Comparison of ENCODE assay signal across 23 mouse cellular contexts in the genomic region with DNA sequence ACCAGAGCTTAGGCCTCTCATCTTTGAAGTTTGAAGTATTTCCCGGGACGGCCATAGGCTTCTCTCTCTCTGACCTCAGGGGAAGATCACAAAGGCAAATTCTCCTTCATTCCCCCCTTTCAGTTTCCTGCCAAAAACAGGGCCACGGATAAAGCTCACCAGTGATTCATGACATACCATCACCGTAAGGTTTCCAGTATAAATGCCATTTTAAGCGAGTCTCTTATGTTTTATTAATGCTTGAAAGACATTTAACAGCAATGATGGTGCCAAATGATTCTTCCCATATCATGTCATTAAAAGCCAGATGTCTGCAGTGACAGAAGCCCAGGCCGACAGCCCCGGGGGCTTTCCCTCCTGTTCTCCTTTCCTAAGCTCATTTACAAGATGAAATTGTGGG. TPM values are rescaled to one million over a fixed set of nuclear protein-coding genes. Genes with fewer than 3 reads are reported as not detected.
DNase-seq lines count a peak whose midpoint lies in the region; ATAC-seq and TF ChIP-seq lines count a peak whose summit lies in the region.
"Had no signal": no experiment of that assay in that cellular context is flagged by ENCODE, and none has a peak within 500 bp of the region (broad histone marks: within the 10 kb centered on the region; RNA-seq: fewer than 3 reads in every experiment).

No protein-coding gene starts in this region.

- H3K27me3 ChIP-seq in limb, embryonic 14.5 days (ENCODE audit: control insufficient read depth, insufficient read depth, low read length), result no peaks in the 10 kb centered on the region
- no peaks in the 10 kb centered on the region for H3K27me3 ChIP-seq in limb, embryonic 10.5 days (ENCODE audit: low read depth, poor library complexity, severe bottlenecking)
- no peaks in the 10 kb centered on the region for H3K27me3 ChIP-seq in neural tube, embryonic 12.5 days (replicated peaks)
- no peaks in the 10 kb centered on the region for H3K27me3 ChIP-seq in neural tube, embryonic 14.5 days (ENCODE audit: control insufficient read depth, insufficient read depth, low read length)
- H3K27me3 ChIP-seq: embryonic facial prominence, embryonic 15.5 days; forebrain, embryonic 15.5 days; heart, embryonic 15.5 days had no signal

- H3K4me2 ChIP-seq in limb, embryonic 14.5 days (replicated peaks; ENCODE audit: low read depth, low read length, severe bottlenecking), result no peak overlapping the region
- H3K4me2 ChIP-seq in neural tube, embryonic 12.5 days (replicated peaks), result peak overlapping the region; percentile 7; the same call in 1 of the 2 replicates
- no peak overlapping the region for H3K4me2 ChIP-seq in neural tube, embryonic 14.5 days (ENCODE audit: low read depth, low read length)
- H3K4me2 ChIP-seq: embryonic facial prominence, embryonic 15.5 days; forebrain, embryonic 15.5 days; heart, embryonic 11.5 days; heart, embryonic 15.5 days had no signal

- no peak overlapping the region for H3K4me3 ChIP-seq in limb, embryonic 14.5 days (replicated peaks; ENCODE audit: low read length)
- no peak overlapping the region for H3K4me3 ChIP-seq in limb, embryonic 10.5 days
- no peak overlapping the region for H3K4me3 ChIP-seq in neural tube, embryonic 12.5 days
- no peak overlapping the region for H3K4me3 ChIP-seq in neural tube, embryonic 14.5 days (ENCODE audit: low read depth, low read length)
- H3K4me3 ChIP-seq: embryonic facial prominence, embryonic 15.5 days; forebrain, embryonic 15.5 days; heart, adult 2 months; heart, embryonic 15.5 days; hindbrain, embryonic 10.5 days had no signal

- WGBS in limb, embryonic 14.5 days, result 15% methylated on average over 7 of the region's 7 CpGs
- 23% methylated on average over 7 of the region's 7 CpGs for WGBS in limb, embryonic 10.5 days
- 14% methylated on average over 7 of the region's 7 CpGs for WGBS in neural tube, embryonic 12.5 days
- 9% methylated on average over 7 of the region's 7 CpGs for WGBS in neural tube, embryonic 14.5 days

- intact Hi-C loops in heart, postnatal 25 days (cut with DNase I), result loop anchor here (5.0 kb wide), 2 partner anchors 57 to 118 kb away; partner anchors contain the start of gene St3gal6

- H3K36me3 ChIP-seq in limb, embryonic 14.5 days (ENCODE audit: control insufficient read depth, insufficient read depth, low read length), result no peaks in the 10 kb centered on the region
- no peaks in the 10 kb centered on the region for H3K36me3 ChIP-seq in limb, embryonic 10.5 days
- H3K36me3 ChIP-seq in neural tube, embryonic 12.5 days, result no peaks in the 10 kb centered on the region
- H3K36me3 ChIP-seq in neural tube, embryonic 14.5 days (ENCODE audit: control insufficient read depth, insufficient read depth, low read length), result no peaks in the 10 kb centered on the region
- H3K36me3 ChIP-seq: embryonic facial prominence, embryonic 15.5 days; forebrain, embryonic 15.5 days; G1E; heart, embryonic 15.5 days; hindbrain, embryonic 10.5 days had no signal

- H3K4me1 ChIP-seq in limb, embryonic 14.5 days (ENCODE audit: control insufficient read depth, insufficient read depth, low read length), result peaks cover 5% of the 10 kb centered on the region
- peaks cover 14% of the 10 kb centered on the region for H3K4me1 ChIP-seq in limb, embryonic 10.5 days
- peaks cover 12% of the 10 kb centered on the region; the same call in 1 of the 2 replicates for H3K4me1 ChIP-seq in neural tube, embryonic 12.5 days
- no peaks in the 10 kb centered on the region for H3K4me1 ChIP-seq in neural tube, embryonic 14.5 days (ENCODE audit: control insufficient read depth, insufficient read depth, low read length)

- H3K27ac ChIP-seq in limb, embryonic 14.5 days (replicated peaks; ENCODE audit: low read depth, low read length), result no peak overlapping the region
- H3K27ac ChIP-seq in limb, embryonic 10.5 days, result no peak overlapping the region
- H3K27ac ChIP-seq in neural tube, embryonic 12.5 days, result no peak overlapping the region
- H3K27ac ChIP-seq in neural tube, embryonic 14.5 days (ENCODE audit: low read depth, low read length), result peak overlapping the region; percentile 22; the same call in 1 of the 2 replicates
- H3K27ac ChIP-seq: embryonic facial prominence, embryonic 15.5 days; forebrain, embryonic 15.5 days; heart, adult 2 months; heart, embryonic 15.5 days; hindbrain, embryonic 10.5 days had no signal

- no peaks in the 10 kb centered on the region for H3K9me3 ChIP-seq in limb, embryonic 14.5 days (ENCODE audit: control insufficient read depth, low read length)
- H3K9me3 ChIP-seq in limb, embryonic 10.5 days (replicated peaks), result no peaks in the 10 kb centered on the region
- H3K9me3 ChIP-seq in neural tube, embryonic 12.5 days, result no peaks in the 10 kb centered on the region
- no peaks in the 10 kb centered on the region for H3K9me3 ChIP-seq in neural tube, embryonic 14.5 days (ENCODE audit: control insufficient read depth, low read length)
- H3K9me3 ChIP-seq: embryonic facial prominence, embryonic 15.5 days; forebrain, embryonic 15.5 days; G1E; heart, embryonic 15.5 days; hindbrain, embryonic 10.5 days had no signal

- H3K9ac ChIP-seq in limb, embryonic 14.5 days (ENCODE audit: low read depth, low read length, severe bottlenecking), result no peak overlapping the region
- no peak overlapping the region for H3K9ac ChIP-seq in neural tube, embryonic 12.5 days
- no peak overlapping the region for H3K9ac ChIP-seq in neural tube, embryonic 14.5 days (replicated peaks; ENCODE audit: low read depth, low read length)
- H3K9ac ChIP-seq: embryonic facial prominence, embryonic 15.5 days; forebrain, embryonic 15.5 days; heart, embryonic 15.5 days had no signal

- DNase-seq in embryo, embryonic 10.5 days (ENCODE audit: low spot score), result peak; percentile 26
- DNase-seq in embryo, embryonic 9.5 days (ENCODE audit: extremely low spot score), result no peak
- DNase-seq in limb, embryonic 14.5 days (ENCODE audit: low spot score), result peak; percentile 30
- no peak for DNase-seq in limb, embryonic 10.5 days (ENCODE audit: low spot score)
- DNase-seq in neural tube, embryonic 10.5 days (ENCODE audit: extremely low spot score, low spot score), result no peak
- DNase-seq in heart, postnatal 25 days (ENCODE audit: low spot score), result no peak
- DNase-seq: adrenal gland, postnatal 10 days; B cell, adult 2 months; cerebellum, adult 11-12 months; cerebellum, adult 9-10 months; cerebellum, postnatal 25 days; gastrocnemius, postnatal 36 days; heart, adult 2 months; heart, postnatal 14 days had no signal

- TF ChIP-seq POLR2A in limb, embryonic 14.5 days (IDR thresholded peaks at IDR 0.05; ENCODE audit: borderline replicate concordance, extremely low read depth, insufficient read depth, insufficient read length), result no peak

- ATAC-seq in limb, embryonic 14.5 days (ENCODE audit: low FRiP score, low read depth), result no peak
- no peak for ATAC-seq in neural tube, embryonic 12.5 days (ENCODE audit: low FRiP score, low read depth)
- ATAC-seq in neural tube, embryonic 14.5 days (ENCODE audit: low read depth), result no peak
- ATAC-seq: CD4-positive, CD25-positive, alpha-beta regulatory T cell, adult 4 months; forebrain, embryonic 15.5 days had no signal

RNA-seq across cellular contexts. Expression of gene Dcbld2, which starts 3.6 kb away (rescaled TPM):
- 22.8 and 26.4 TPM in 2 replicates for polyA plus RNA-seq in limb, embryonic 14.5 days (2012; rRNA removed)
- polyA plus RNA-seq in limb, embryonic 14.5 days (2014; fragmentation: Nextera tagmentation; extraction: Ambion mirVana), result 10.0 and 12.1 TPM in 2 replicates
- 7.0 and 7.3 TPM in 2 replicates for polyA plus RNA-seq in limb, embryonic 10.5 days (2016; fragmentation: Nextera tagmentation; extraction: Ambion mirVana)
- polyA plus RNA-seq in neural tube, embryonic 12.5 days (2016; fragmentation: Nextera tagmentation; extraction: Ambion mirVana), result 15.3 and 19.0 TPM in 2 replicates
- 9.7 and 10.2 TPM in 2 replicates for polyA plus RNA-seq in neural tube, embryonic 14.5 days (2014; fragmentation: Nextera tagmentation; extraction: Ambion mirVana)
- total RNA-seq in heart, postnatal 25 days (2021), result 10 to 100 TPM; 17.8 to 19.2 TPM

Comparison
In these comparisons a context has a peak if more than half of its experiments do, and no peak if none do; other contexts are left out.
1. DNase-seq: peak in embryo, embryonic 10.5 days (single experiment) and limb, embryonic 14.5 days (single experiment); none in embryo, embryonic 9.5 days (single experiment), limb, embryonic 10.5 days (single experiment), neural tube, embryonic 10.5 days (single experiment) and heart, postnatal 25 days (single experiment).